Mouse (Mus musculus) heart, adult 11 months (tissue): ENCODE measurements around the gene Lmo2.

Source experiments
- DNase-seq: peaks from one replicate; pipeline ENCODE4 v3.0.0; 2022

Gene Lmo2

GRCm38 (mm10) chr2:103944859-103945258 is 12.9 kb upstream of the Lmo2 start:
- DNase-seq, result peak; percentile 92

- DNase-seq, result peak; percentile 95
Observed at GRCm38 (mm10) chr2:103945571-103946092, 12.2 kb upstream of the Lmo2 start.

- DNase-seq, result no peak
Observed at GRCm38 (mm10) chr2:103946892-103947291, 10.9 kb upstream of the Lmo2 start.

- DNase-seq, result no peak
Observed at GRCm38 (mm10) chr2:103947982-103948655, 9.7 kb upstream of the Lmo2 start.

- DNase-seq, result no peak
Observed at GRCm38 (mm10) chr2:103953050-103953835, 4.5 kb upstream of the Lmo2 start.

- DNase-seq, result peak; percentile 90
Observed at GRCm38 (mm10) chr2:103955714-103956113, 2.1 kb upstream of the Lmo2 start.

GRCm38 (mm10) chr2:103956867-103957266 is 919 bp upstream of the Lmo2 start:
- DNase-seq, result no peak

- no peak for DNase-seq
Observed at GRCm38 (mm10) chr2:103958634-103959033, 848 bp downstream of the Lmo2 start.

- no peak for DNase-seq
Observed at GRCm38 (mm10) chr2:103959066-103959465, 1.3 kb downstream of the Lmo2 start.

GRCm38 (mm10) chr2:103959574-103959973 is 1.8 kb downstream of the Lmo2 start:
- no peak for DNase-seq

GRCm38 (mm10) chr2:103962349-103962748 is 4.6 kb downstream of the Lmo2 start:
- no peak for DNase-seq

GRCm38 (mm10) chr2:103965391-103965790 is 7.6 kb downstream of the Lmo2 start:
- DNase-seq, result peak; percentile 89

- no peak for DNase-seq
Observed at GRCm38 (mm10) chr2:103968186-103968585, 10.4 kb downstream of the Lmo2 start.

GRCm38 (mm10) chr2:103968919-103969436 is 11.2 kb downstream of the Lmo2 start:
- DNase-seq, result no peak

GRCm38 (mm10) chr2:103969437-103970040 is 11.8 kb downstream of the Lmo2 start:
- peak; percentile 98 for DNase-seq

GRCm38 (mm10) chr2:103970041-103970790 is 12.4 kb downstream of the Lmo2 start:
- DNase-seq, result peak; percentile 98

- peak; percentile 95 for DNase-seq
Observed at GRCm38 (mm10) chr2:103970791-103971649, 13.2 kb downstream of the Lmo2 start.

- peak; percentile 73 for DNase-seq
Observed at GRCm38 (mm10) chr2:103971838-103972237, 14.1 kb downstream of the Lmo2 start.

GRCm38 (mm10) chr2:103975904-103976303 is 18.1 kb downstream of the Lmo2 start:
- DNase-seq, result peak; percentile 89

- peak; percentile 64 for DNase-seq
Observed at GRCm38 (mm10) chr2:103977216-103977615, 19.4 kb downstream of the Lmo2 start.

- peak; percentile 68 for DNase-seq
Observed at GRCm38 (mm10) chr2:103977716-103978115, 19.9 kb downstream of the Lmo2 start.

GRCm38 (mm10) chr2:103982250-103982649 is 24.5 kb downstream of the Lmo2 start:
- DNase-seq, result peak; percentile 97
